Mouse (Mus musculus): ENCODE measurements around the gene Tmem198b.

Gene Tmem198b

DNA sequence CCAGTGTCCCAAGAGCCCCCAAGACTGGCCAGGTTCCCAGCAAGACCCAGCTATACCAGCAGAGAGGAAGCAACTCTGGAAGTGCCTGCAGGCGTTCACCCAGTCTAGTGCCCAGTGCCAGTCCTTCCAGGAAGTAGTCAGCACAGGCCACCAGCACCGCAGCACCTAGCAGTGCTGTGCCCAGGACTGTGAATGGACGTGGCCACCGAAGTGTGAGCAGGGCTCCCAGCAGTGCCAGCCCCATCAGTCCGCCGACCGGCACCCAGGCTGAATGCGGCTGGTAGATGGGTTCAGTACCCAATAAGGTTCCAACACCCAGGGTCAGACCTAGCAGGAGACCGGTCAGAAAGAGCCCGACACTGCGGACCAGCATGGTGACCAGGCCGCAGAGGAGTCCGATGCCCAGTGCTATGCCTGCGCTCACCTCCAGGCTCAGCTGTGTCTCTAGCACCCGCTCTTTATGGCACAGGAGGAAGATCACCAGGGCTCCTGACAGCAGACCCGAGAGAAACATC lies 2.1 kb downstream of the Tmem198b start:
- DNase-seq (ENCODE audit: low spot score) = no peak

DNA sequence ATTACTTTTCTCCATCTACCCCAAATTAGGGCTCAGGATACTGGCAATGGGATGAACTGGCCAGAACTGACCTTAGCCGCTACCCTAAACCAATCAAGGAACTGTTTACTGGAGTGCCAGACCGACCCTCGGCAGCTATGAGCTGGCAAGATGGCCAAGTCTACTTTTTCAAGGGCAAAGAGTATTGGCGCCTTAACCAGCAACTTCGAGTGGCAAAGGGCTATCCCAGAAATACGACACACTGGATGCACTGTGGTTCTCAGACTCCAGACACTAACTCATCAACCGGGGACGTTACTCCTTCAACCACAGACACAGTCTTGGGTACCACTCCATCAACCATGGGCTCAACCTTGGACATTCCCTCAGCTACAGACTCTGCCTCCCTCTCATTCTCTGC lies 5.5 kb downstream of the Tmem198b start:
- DNase-seq (ENCODE audit: low spot score) = no peak

DNA sequence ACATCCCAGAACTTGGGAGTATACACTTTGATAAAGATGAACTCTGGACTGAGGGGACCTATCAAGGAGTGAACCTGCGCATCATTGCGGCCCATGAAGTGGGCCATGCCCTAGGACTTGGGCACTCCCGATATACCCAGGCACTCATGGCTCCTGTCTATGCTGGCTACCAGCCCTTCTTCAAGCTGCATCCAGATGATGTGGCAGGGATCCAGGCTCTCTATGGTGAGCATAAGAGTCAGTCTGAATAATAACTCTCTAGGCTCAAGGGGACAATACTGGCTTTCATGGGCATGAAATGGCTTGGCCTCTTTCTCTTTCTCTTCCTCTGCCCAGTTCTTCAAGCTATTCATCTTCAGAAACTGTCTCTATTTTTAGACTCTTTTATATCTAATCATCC lies 8.6 kb downstream of the Tmem198b start:
- DNase-seq (ENCODE audit: low spot score) = no peak

DNA sequence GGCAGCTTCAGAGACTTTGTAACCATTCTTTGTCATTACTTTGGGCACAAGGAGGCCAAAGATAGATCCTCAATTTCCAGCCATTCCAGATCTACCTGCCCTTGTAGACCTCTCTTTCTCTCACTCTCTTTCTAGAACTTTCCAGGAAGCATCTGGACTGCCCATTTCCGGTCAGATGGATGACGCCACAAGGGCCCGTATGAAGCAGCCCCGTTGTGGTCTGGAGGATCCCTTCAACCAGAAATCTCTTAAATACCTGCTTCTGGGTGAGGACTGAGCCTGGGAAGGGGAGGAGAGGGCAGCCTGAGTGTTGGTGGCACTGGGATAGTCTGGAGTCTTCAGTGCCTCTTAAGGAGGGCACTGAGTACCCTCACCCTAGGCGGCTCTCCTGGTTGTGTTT lies 9.8 kb downstream of the Tmem198b start:
- no peak for DNase-seq (ENCODE audit: low spot score)

DNA sequence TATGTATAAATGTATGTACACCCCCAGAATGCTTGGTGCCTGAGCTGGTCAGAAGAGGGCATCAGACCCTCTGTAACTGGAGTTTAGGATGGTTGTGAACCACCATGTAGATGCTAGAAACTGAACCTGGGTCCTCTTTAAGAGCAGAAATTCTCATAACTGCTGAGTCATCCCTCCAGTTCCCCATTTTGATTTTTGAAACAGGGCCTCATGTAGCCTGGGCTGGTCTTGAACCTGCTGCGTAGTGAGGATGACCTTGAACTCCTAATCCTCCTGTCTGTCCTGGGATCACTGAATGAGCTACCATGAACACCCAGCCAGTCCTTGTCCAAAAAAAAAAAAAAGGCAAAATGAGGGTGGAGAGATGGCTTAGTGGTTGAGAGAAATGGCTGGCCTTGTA lies 10.9 kb downstream of the Tmem198b start:
- no peak for DNase-seq (ENCODE audit: low spot score)

DNA sequence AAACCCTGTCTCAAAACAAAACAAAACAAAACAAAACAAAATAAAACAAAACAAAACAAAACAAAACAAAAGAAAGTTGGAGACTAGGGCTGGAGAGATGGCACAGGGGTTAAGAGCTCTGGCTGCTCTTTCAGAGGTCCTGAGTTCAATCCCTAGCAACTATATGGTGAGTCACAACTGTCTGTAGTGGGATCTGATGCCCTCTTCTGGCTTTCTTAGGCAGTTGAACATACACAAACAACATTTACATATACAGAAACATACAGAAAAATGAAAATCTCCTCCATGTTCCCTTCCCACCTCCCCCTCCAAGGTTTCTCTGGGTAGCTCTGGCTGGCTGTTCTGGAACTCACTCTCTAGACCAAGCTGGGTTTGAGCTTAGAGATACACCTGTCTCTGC lies 12.1 kb downstream of the Tmem198b start:
- no peak for DNase-seq (ENCODE audit: low spot score)

DNA sequence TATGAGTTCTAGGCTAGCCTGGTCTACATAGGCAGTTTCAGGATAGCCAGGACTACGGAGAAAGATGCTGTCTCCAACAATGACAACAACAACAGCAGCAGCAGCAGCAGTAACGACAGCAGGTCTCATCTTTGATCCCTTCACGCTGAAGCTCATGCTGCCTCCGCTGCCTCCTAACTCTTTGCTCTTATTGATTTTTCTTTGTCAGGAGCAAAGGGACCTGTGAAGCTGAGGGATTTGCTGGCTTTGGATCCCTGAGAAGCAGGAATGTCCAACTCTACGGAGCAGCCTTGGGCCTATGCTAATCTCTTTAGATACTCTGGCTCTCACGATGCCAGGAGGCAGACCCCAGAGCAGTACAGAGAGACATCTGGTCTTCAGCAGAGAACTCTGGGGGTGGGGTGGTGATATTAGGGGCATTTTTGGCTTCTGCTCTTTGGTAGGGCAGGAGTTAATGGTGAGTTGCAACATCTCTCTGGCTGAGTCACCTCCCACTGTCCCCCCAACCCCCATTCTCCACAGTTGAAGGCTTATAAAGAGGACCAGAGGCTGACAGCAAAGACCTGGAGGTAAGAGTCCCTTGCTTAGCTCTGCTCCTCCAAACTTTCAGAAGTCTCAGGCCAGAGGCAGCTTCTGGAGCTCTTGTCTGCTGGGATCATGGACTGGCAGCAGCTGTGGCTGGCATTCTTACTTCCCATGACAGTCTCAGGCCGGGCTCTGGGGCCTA lies 13.6 kb downstream of the Tmem198b start, which contains the start of gene Mmp19:
Gene Mmp19, plus strand, starts transcription at position 513 of the 727 bp plus-strand sequence.
- DNase-seq (ENCODE audit: low spot score) = no peak

DNA sequence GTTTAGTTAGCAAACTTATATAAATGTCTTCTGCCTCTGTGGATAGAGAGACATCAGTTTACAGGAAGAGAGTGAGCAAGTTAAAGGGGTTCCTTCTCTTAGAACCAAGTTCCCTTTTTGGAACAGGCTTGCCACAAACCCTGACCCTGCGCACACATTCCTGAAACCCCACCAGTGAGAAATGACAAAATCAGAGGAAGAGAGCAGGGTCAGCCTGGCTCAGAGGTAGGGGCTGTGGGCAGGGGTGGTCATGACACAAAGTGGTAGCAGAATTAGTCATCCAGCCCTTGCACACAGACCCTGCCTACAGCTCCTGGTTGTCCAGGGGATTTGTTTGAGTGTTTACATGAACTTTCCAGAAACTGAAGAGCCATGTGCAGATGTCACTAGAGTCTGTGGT lies 24.0 kb downstream of the Tmem198b start:
- no peak for DNase-seq (ENCODE audit: low spot score)

DNA sequence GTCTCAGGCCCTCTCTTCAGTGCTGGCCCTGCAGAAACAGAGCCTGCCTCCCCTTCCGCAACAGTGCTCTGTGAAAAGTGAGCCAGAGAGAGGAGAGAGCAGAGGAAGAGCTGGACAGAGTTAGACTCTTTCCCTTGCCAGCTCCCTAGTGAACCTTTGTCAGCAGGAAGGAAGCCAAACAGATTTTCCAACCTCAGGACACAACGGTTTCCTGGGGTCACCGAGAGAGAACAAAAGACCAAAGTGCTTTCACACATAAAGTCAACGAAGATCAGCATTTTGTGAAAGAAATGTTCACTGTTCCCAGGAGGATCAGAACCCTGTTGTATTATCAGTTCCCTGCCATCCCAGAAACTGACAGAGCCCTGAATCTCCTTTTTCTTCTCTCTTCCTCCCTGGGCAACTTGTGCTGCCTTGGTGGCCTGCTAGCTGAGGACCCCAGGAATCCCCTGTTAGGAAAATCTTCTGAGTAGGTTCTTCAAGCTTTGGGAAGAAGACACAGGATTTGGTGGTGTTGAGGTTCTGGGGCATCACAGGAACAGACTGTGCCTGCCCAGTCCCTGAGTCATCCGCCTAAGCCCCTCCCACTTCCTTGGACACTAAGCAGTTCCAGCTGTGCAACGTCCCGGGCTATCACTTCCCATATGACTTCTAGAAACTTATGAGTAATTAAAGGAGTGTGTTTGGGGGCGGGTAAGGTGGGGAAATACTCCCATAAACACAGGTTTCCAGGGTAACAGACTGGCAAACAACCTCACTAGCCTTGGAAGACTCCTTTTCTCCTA lies 25.0 kb downstream of the Tmem198b start:
- peak; percentile 84 for DNase-seq (ENCODE audit: low spot score)

DNA sequence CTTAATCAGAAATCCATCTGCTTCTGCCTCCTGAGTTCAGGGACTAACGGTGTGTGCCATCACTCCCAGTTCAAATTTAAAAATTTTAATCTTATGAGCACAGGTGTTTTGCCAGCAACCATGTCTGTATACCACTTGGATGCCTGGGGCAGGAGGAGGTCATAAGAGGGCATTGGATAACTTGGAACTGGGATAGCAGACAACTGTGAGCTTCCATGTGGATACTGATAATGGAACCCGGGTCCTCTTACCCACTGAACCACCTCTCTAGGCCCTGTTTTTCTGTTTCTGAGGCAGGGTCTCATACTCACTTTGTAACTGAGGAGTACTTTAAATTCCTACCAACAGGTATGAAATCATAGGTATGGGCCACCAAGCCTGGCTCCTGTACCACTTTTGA lies 25.7 kb downstream of the Tmem198b start:
- no peak for DNase-seq (ENCODE audit: low spot score)

DNA sequence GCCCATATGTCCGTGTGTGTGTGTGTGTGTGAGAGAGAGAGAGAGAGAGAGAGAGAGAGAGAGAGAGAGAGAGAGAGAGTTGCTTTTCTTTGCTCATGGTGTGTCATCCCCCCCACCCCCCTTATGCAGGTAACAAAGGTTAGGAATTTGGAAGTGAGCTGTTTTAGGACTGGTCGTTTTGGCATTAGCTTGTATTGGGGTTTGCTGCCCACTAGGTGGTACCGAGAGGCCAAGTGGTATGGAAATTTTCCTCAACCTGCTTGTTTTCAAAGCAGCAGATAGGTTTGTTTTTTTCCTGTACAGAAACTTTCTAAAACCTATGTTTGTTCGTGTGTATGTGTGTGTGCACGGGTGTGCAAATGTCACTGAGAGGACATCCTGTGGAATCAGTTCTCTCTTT lies 30.5 kb downstream of the Tmem198b start:
- peak; percentile 32 for DNase-seq (ENCODE audit: low spot score)

DNA sequence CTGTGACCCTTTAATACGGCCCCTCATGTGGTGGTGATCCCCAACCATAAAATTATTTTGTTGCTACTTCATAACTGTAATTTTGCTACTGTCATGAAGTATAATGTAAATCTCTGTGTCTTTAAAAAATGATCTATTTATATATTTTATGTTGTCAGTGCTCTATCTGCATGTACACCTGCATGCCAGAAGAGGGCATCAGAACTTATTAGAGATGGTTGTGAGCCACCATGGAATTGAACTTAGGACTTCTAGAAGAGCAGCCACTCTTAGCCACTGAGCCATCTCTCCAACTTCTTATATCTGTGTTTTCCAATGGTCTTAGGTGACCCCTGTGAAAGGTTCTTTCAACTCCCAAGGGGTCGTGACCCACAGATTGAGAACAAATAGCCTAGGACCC lies 31.3 kb downstream of the Tmem198b start:
- DNase-seq (ENCODE audit: low spot score) = peak; percentile 10
